Mouse (Mus musculus): ENCODE measurements at regions not wholly inside any gene's neighbourhood (a gene's known extent, or its start where the extent isn't known, plus 50 kb on each side); places are given as distances from the start of the nearest gene placed in this dataset.

GRCm38 (mm10) chr12:39952854-39953253, 85.0 kb downstream of the Arl4a start:
- Histone ChIP-seq H3K27me3 (ENCODE audit: control insufficient read depth, insufficient read depth, insufficient read length) (no peaks in the 10 kb centered on the region), H3ac (ENCODE audit: control insufficient read depth, insufficient read length) (no peak overlapping the region), H3K36me3 (ENCODE audit: control insufficient read depth, insufficient read depth) (no peaks in the 10 kb centered on the region), H3K79me2 (ENCODE audit: control insufficient read depth, insufficient read depth) (no peaks in the 10 kb centered on the region), H3K4me3 (no peak overlapping the region), H3K4me2 (ENCODE audit: low read depth) (no peak overlapping the region)
- no peak for TF ChIP-seq TCF12 (IDR thresholded peaks at IDR 0.05; ENCODE audit: insufficient read depth, poor library complexity, severe bottlenecking)
- no peak for TF ChIP-seq TCF3 (IDR thresholded peaks at IDR 0.05; ENCODE audit: insufficient read length, low read depth)
- TF ChIP-seq MAX (IDR thresholded peaks at IDR 0.05; ENCODE audit: low read depth): no peak
- no peak for TF ChIP-seq E2F4 (IDR thresholded peaks at IDR 0.05; ENCODE audit: insufficient read depth)
- no peak for TF ChIP-seq REST (IDR thresholded peaks at IDR 0.05; ENCODE audit: insufficient read depth, insufficient read length)
- TF ChIP-seq POLR2AphosphoS2 (IDR thresholded peaks at IDR 0.05; ENCODE audit: insufficient read length, low read depth): no peak
- no peak for TF ChIP-seq CEBPB (IDR thresholded peaks at IDR 0.05; ENCODE audit: insufficient read depth, poor library complexity, severe bottlenecking)
- TF ChIP-seq MYOG (IDR thresholded peaks at IDR 0.05; ENCODE audit: control insufficient read depth in 1 of 3, insufficient read depth in 1 of 3, insufficient read length in 2 of 3, low read depth in 2 of 3): no peak
- TF ChIP-seq POLR2A (IDR thresholded peaks at IDR 0.05; ENCODE audit: insufficient read length, low read depth): no peak
- TF ChIP-seq MYOD1 (IDR thresholded peaks at IDR 0.05; ENCODE audit: control insufficient read depth in 1 of 3, insufficient read length in 2 of 3, low read depth in 2 of 3): no peak
- no peak for TF ChIP-seq SRF (IDR thresholded peaks at IDR 0.05; ENCODE audit: control insufficient read depth, insufficient read length, low read depth)
- no peak for TF ChIP-seq USF1 (IDR thresholded peaks at IDR 0.05; ENCODE audit: low read depth)

GRCm38 (mm10) chr12:39951911-39952310, 85.9 kb downstream of the Arl4a start:
- Histone ChIP-seq H3K4me2 (ENCODE audit: low read depth) (no peak overlapping the region), H3ac (ENCODE audit: control insufficient read depth, insufficient read length) (no peak overlapping the region), H3K79me2 (ENCODE audit: control insufficient read depth, insufficient read depth) (no peaks in the 10 kb centered on the region), H3K36me3 (ENCODE audit: control insufficient read depth, insufficient read depth) (no peaks in the 10 kb centered on the region), H3K27me3 (ENCODE audit: control insufficient read depth, insufficient read depth, insufficient read length) (no peaks in the 10 kb centered on the region), H3K4me3 (no peak overlapping the region)
- TF ChIP-seq MYOD1 (IDR thresholded peaks at IDR 0.05; ENCODE audit: control insufficient read depth in 1 of 3, insufficient read length in 2 of 3, low read depth in 2 of 3): no peak
- TF ChIP-seq POLR2A (IDR thresholded peaks at IDR 0.05; ENCODE audit: insufficient read length, low read depth): no peak
- TF ChIP-seq MAX (IDR thresholded peaks at IDR 0.05; ENCODE audit: low read depth): no peak

- Histone ChIP-seq H3K4me2 (ENCODE audit: low read depth) (no peak overlapping the region), H3K79me2 (ENCODE audit: control insufficient read depth, insufficient read depth) (no peaks in the 10 kb centered on the region)
These were observed 87.5 kb downstream of the Arl4a start for GRCm38 (mm10) chr12:39950270-39950801.

GRCm38 (mm10) chr12:39942910-39943309, 94.9 kb downstream of the Arl4a start:
- Histone ChIP-seq H3K4me2 (ENCODE audit: low read depth) (no peak overlapping the region), H3ac (ENCODE audit: control insufficient read depth, insufficient read length) (no peak overlapping the region), H3K36me3 (ENCODE audit: control insufficient read depth, insufficient read depth) (no peaks in the 10 kb centered on the region), H3K27me3 (ENCODE audit: control insufficient read depth, insufficient read depth, insufficient read length) (no peaks in the 10 kb centered on the region), H3K4me3 (no peak overlapping the region), H3K79me2 (ENCODE audit: control insufficient read depth, insufficient read depth) (no peaks in the 10 kb centered on the region)
- TF ChIP-seq REST (IDR thresholded peaks at IDR 0.05; ENCODE audit: insufficient read depth, insufficient read length) (no peak), CEBPB (IDR thresholded peaks at IDR 0.05; ENCODE audit: insufficient read depth, poor library complexity, severe bottlenecking) (no peak), USF1 (IDR thresholded peaks at IDR 0.05; ENCODE audit: low read depth) (no peak), MAX (IDR thresholded peaks at IDR 0.05; ENCODE audit: low read depth) (no peak), TCF12 (IDR thresholded peaks at IDR 0.05; ENCODE audit: insufficient read depth, poor library complexity, severe bottlenecking) (no peak), TCF3 (IDR thresholded peaks at IDR 0.05; ENCODE audit: insufficient read length, low read depth) (no peak), POLR2AphosphoS2 (IDR thresholded peaks at IDR 0.05; ENCODE audit: insufficient read length, low read depth) (no peak), MYOD1 (IDR thresholded peaks at IDR 0.05; ENCODE audit: control insufficient read depth in 1 of 3, insufficient read length in 2 of 3, low read depth in 2 of 3) (no peak), SRF (IDR thresholded peaks at IDR 0.05; ENCODE audit: control insufficient read depth, insufficient read length, low read depth) (no peak), MYOG (IDR thresholded peaks at IDR 0.05; ENCODE audit: control insufficient read depth in 1 of 3, insufficient read depth in 1 of 3, insufficient read length in 2 of 3, low read depth in 2 of 3) (no peak), E2F4 (IDR thresholded peaks at IDR 0.05; ENCODE audit: insufficient read depth) (no peak), POLR2A (IDR thresholded peaks at IDR 0.05; ENCODE audit: insufficient read length, low read depth) (no peak)

More at GRCm38 (mm10) chr12:39950270-39950801, 87.5 kb downstream of the Arl4a start:
- TF ChIP-seq SRF (IDR thresholded peaks at IDR 0.05; ENCODE audit: control insufficient read depth, insufficient read length, low read depth): no peak
- TF ChIP-seq TCF3 (IDR thresholded peaks at IDR 0.05; ENCODE audit: insufficient read length, low read depth): no peak
- TF ChIP-seq CEBPB (IDR thresholded peaks at IDR 0.05; ENCODE audit: insufficient read depth, poor library complexity, severe bottlenecking): no peak
- TF ChIP-seq POLR2A (IDR thresholded peaks at IDR 0.05; ENCODE audit: insufficient read length, low read depth): no peak
- TF ChIP-seq MYOD1 (IDR thresholded peaks at IDR 0.05; ENCODE audit: control insufficient read depth in 1 of 3, insufficient read length in 2 of 3, low read depth in 2 of 3): no peak
- TF ChIP-seq E2F4 (IDR thresholded peaks at IDR 0.05; ENCODE audit: insufficient read depth): no peak
- no peak for TF ChIP-seq MYOG (IDR thresholded peaks at IDR 0.05; ENCODE audit: control insufficient read depth in 1 of 3, insufficient read depth in 1 of 3, insufficient read length in 2 of 3, low read depth in 2 of 3)
- H3ac ChIP-seq (ENCODE audit: control insufficient read depth, insufficient read length): no peak overlapping the region
- no peaks in the 10 kb centered on the region for H3K27me3 ChIP-seq (ENCODE audit: control insufficient read depth, insufficient read depth, insufficient read length)
- H3K4me3 ChIP-seq: no peak overlapping the region
- H3K36me3 ChIP-seq (ENCODE audit: control insufficient read depth, insufficient read depth): no peaks in the 10 kb centered on the region

- Histone ChIP-seq H3K4me2 (ENCODE audit: low read depth) (no peak overlapping the region), H3K27me3 (ENCODE audit: control insufficient read depth, insufficient read depth, insufficient read length) (no peaks in the 10 kb centered on the region), H3K4me3 (no peak overlapping the region), H3K79me2 (ENCODE audit: control insufficient read depth, insufficient read depth) (no peaks in the 10 kb centered on the region), H3ac (ENCODE audit: control insufficient read depth, insufficient read length) (no peak overlapping the region), H3K36me3 (ENCODE audit: control insufficient read depth, insufficient read depth) (no peaks in the 10 kb centered on the region)
- TF ChIP-seq MYOG (IDR thresholded peaks at IDR 0.05; ENCODE audit: control insufficient read depth in 1 of 3, insufficient read depth in 1 of 3, insufficient read length in 2 of 3, low read depth in 2 of 3) (no peak), TCF3 (IDR thresholded peaks at IDR 0.05; ENCODE audit: insufficient read length, low read depth) (no peak), SRF (IDR thresholded peaks at IDR 0.05; ENCODE audit: control insufficient read depth, insufficient read length, low read depth) (no peak), USF1 (IDR thresholded peaks at IDR 0.05; ENCODE audit: low read depth) (no peak), POLR2A (IDR thresholded peaks at IDR 0.05; ENCODE audit: insufficient read length, low read depth) (no peak), CEBPB (IDR thresholded peaks at IDR 0.05; ENCODE audit: insufficient read depth, poor library complexity, severe bottlenecking) (no peak), REST (IDR thresholded peaks at IDR 0.05; ENCODE audit: insufficient read depth, insufficient read length) (no peak), MAX (IDR thresholded peaks at IDR 0.05; ENCODE audit: low read depth) (no peak), TCF12 (IDR thresholded peaks at IDR 0.05; ENCODE audit: insufficient read depth, poor library complexity, severe bottlenecking) (no peak), POLR2AphosphoS2 (IDR thresholded peaks at IDR 0.05; ENCODE audit: insufficient read length, low read depth) (no peak), MYOD1 (IDR thresholded peaks at IDR 0.05; ENCODE audit: control insufficient read depth in 1 of 3, insufficient read length in 2 of 3, low read depth in 2 of 3) (no peak), E2F4 (IDR thresholded peaks at IDR 0.05; ENCODE audit: insufficient read depth) (no peak)
These were observed 96.7 kb downstream of the Arl4a start for GRCm38 (mm10) chr12:39941162-39941561.
